8 mouse cellular contexts compared by ENCODE assay signal in genomic region chr19:55098409-55099183, GRCm38 (mm10). TPM values are rescaled to one million over a fixed set of nuclear protein-coding genes. Genes with fewer than 3 reads are reported as not detected.
A peak's percentile ranks its signal among the peaks of the same experiment; 100 is the strongest.
DNase-seq lines count a peak whose midpoint lies in the region; ATAC-seq and TF ChIP-seq lines count a peak whose summit lies in the region.

No protein-coding gene starts in this region.

- H3K27me3 ChIP-seq in hindbrain, embryonic 11.5 days (ENCODE audit: control insufficient read depth, insufficient read depth, low read length): no peaks in the 10 kb centered on the region

- H3K36me3 ChIP-seq in hindbrain, embryonic 11.5 days (ENCODE audit: control insufficient read depth, insufficient read depth, low read length): no peaks in the 10 kb centered on the region

- H3K9me3 ChIP-seq in hindbrain, embryonic 11.5 days (ENCODE audit: control insufficient read depth, low read length): no peaks in the 10 kb centered on the region

- TF ChIP-seq CTCF in left cerebral cortex, adult 2 months (IDR thresholded peaks at IDR 0.05): no peak

- peak; percentile 73 for ATAC-seq in hindbrain, embryonic 11.5 days (ENCODE audit: low FRiP score)

- peak overlapping the region; percentile 87 for H3K9ac ChIP-seq in hindbrain, embryonic 11.5 days (ENCODE audit: low read depth, low read length)

- 0 out of 2 replicates have a peak, but pooled peaks cover 5% of the 10 kb centered on the region for H3K4me1 ChIP-seq in hindbrain, embryonic 11.5 days (replicated peaks; ENCODE audit: control insufficient read depth, insufficient read depth, low read length)

- peak overlapping the region; percentile 78 for H3K27ac ChIP-seq in hindbrain, embryonic 11.5 days (ENCODE audit: low read depth, low read length)
- H3K27ac ChIP-seq in left cerebral cortex, adult 2 months: peak overlapping the region; percentile 95

- H3K4me2 ChIP-seq in hindbrain, embryonic 11.5 days (replicated peaks; ENCODE audit: low read depth, low read length): peak overlapping the region; percentile 94

- intact Hi-C loops in left cerebral cortex, adult 2 months (cut with DNase I): loop anchor here (2.0 to 5.0 kb wide), 2 partner anchors 100 to 219 kb away; partner anchors contain the start of genes Vti1a and Zdhhc6

- peak; percentile 66 for DNase-seq in MN1 (ENCODE audit: low spot score)
- DNase-seq in cerebellum, adult 11 months: peak; percentile 23
- peak; percentile 43 for DNase-seq in forelimb bud, embryonic 11.5 days (ENCODE audit: low read depth, low spot score)
- peak; percentile 54 for DNase-seq in hindbrain, embryonic 11.5 days (ENCODE audit: low spot score)
- DNase-seq in left cerebral cortex, adult 2 months (ENCODE audit: extremely low spot score in 1 of 2, low spot score in 2 of 2): peak; percentile 19 to 21
- peak; percentile 74 to 87 for DNase-seq in lung, postnatal 4 days
- DNase-seq in retina, postnatal 1 day: peak; percentile 69
- peak; percentile 57 for DNase-seq in yolk sac, embryonic 10.5 days (ENCODE audit: low spot score)

- H3K4me3 ChIP-seq in hindbrain, embryonic 11.5 days (ENCODE audit: low read depth, low read length): peak overlapping the region; percentile 98
- H3K4me3 ChIP-seq in left cerebral cortex, adult 2 months: peak overlapping the region; percentile 67

- WGBS in hindbrain, embryonic 11.5 days: 1% methylated on average over 30 of the region's 30 CpGs

RNA-seq across cellular contexts. Expression of gene Gpam, which starts 28.4 kb away (rescaled TPM):
- polyA plus RNA-seq in hindbrain, embryonic 11.5 days (2014; fragmentation: Nextera tagmentation; extraction: Ambion mirVana): 17.5 and 22.4 TPM in 2 replicates
- 10 to 100 TPM; 35.9 to 36.6 TPM for total RNA-seq in left cerebral cortex, adult 2 months (2021)

Comparison
In these comparisons a context has a peak if more than half of its experiments do, and no peak if none do; other contexts are left out.
1. Peak in every context shown above with its lines: DNase-seq, ATAC-seq, H3K4me3 ChIP-seq and H3K27ac ChIP-seq.
2. DNase-seq: peak in every context shown above with its lines; median percentile 80 in lung, postnatal 4 days; 69 in retina, postnatal 1 day; 66 in MN1; 57 in yolk sac, embryonic 10.5 days; 54 in hindbrain, embryonic 11.5 days; 43 in forelimb bud, embryonic 11.5 days; 23 in cerebellum, adult 11 months; 20 in left cerebral cortex, adult 2 months.